Mouse (Mus musculus) liver, adult 2 months (tissue): ENCODE measurements around the gene Bik. TPM values are rescaled to one million over a fixed set of nuclear protein-coding genes. Genes with fewer than 3 reads are reported as not detected.
A peak's percentile ranks its signal among the peaks of the same experiment; 100 is the strongest.
"Not testable (repeated sequence)": the region's sequence is repeated elsewhere in the genome, so short reads cannot be mapped to it uniquely, and the experiment has no call there.

Source experiments
- DNase-seq: peaks from one replicate; pipeline ENCODE4 v3.0.0-alpha.2; 2011; ENCODE audit warnings: low read depth, low spot score; ENCODE audit errors: extremely low read depth
- H3K27ac ChIP-seq: fragments of 200-500 bp; replicated peaks from 2 replicates; pipeline ENCODE4 v1.5.1; 2012; ENCODE audit warnings: low read depth, mild to moderate bottlenecking, control low read depth, inconsistent platforms, low read length; ENCODE audit not compliant: insufficient read depth
- H3K27me3 ChIP-seq: fragments of 200-500 bp; 2 replicates; pipeline ENCODE4 v1.6.1; 2012; ENCODE audit warnings: mild to moderate bottlenecking, moderate library complexity, low read length, inconsistent platforms; ENCODE audit not compliant: control insufficient read depth, insufficient read depth
- H3K36me3 ChIP-seq: fragments of 200-500 bp; 2 replicates; pipeline ENCODE4 v1.6.1; 2012; ENCODE audit warnings: low read length, inconsistent platforms; ENCODE audit not compliant: control insufficient read depth, insufficient read depth
- H3K4me1 ChIP-seq: fragments of 200-500 bp; 2 replicates; pipeline ENCODE4 v1.6.1; 2011; ENCODE audit warnings: low read length; ENCODE audit not compliant: control insufficient read depth, insufficient read depth
- H3K4me3 ChIP-seq: fragments of 200-500 bp; 2 replicates; pipeline ENCODE4 v1.5.1; 2011; ENCODE audit warnings: low read depth, mild to moderate bottlenecking, control low read depth, low read length, moderate library complexity; ENCODE audit not compliant: insufficient read depth
- H3K79me2 ChIP-seq: fragments of 200-500 bp; 2 replicates; pipeline ENCODE4 v1.6.1; 2012; ENCODE audit warnings: inconsistent platforms, mild to moderate bottlenecking, low read length, moderate library complexity; ENCODE audit not compliant: control insufficient read depth, insufficient read depth
- H3K9ac ChIP-seq: fragments of 200-500 bp; 2 replicates; pipeline ENCODE4 v1.6.1; 2012; ENCODE audit warnings: low read depth, mild to moderate bottlenecking, control low read depth, inconsistent platforms, low read length
- CTCF ChIP-seq: fragments of 200-500 bp; IDR thresholded peaks from 2 replicates; pipeline ENCODE4 v1.5.1; 2011; ENCODE audit warnings: low read depth, low read length, control low read depth
- POLR2A ChIP-seq: fragments of 200-500 bp; IDR thresholded peaks from 2 replicates; pipeline ENCODE4 v1.6.1; 2011; ENCODE audit warnings: low read length, control low read depth; ENCODE audit not compliant: insufficient read depth; ENCODE audit errors: extremely low read depth
- WGBS: fragments of 180-500 bp; shearing (Covaris S2); methylation state at CpG from one replicate; pipeline ENCODE4 v1.1.7; 2018; 5-methylcytosine and 5-hydroxymethylcytosine counted together
- polyA plus RNA-seq: library from polyadenylated mRNA; depleted of rRNA; stranded (reverse); fragments of >200 nt; gene quantifications from 2 replicates; pipeline ENCODE4 v1.2.3, GENCODE M21; 2012
- total RNA-seq: library from RNA; depleted of rRNA; stranded (reverse); fragments of >200 nt; gene quantifications from 2 replicates; pipeline ENCODE4 v1.2.3, GENCODE M21; 2014

Gene Bik
- total and polyA plus RNA-seq, 2 experiments: 6.3 to 7.0 TPM

- TF ChIP-seq CTCF: no peak
- no peak for TF ChIP-seq POLR2A
- no peak overlapping the region for H3K27ac ChIP-seq
- DNase-seq: no peak
Measured at GRCm38 (mm10) chr15:83495195-83495594, 31.5 kb upstream of the Bik start.

GRCm38 (mm10) chr15:83495787-83496367, 30.8 kb upstream of the Bik start:
- no peak overlapping the region; the same call in 1 of the 2 replicates for H3K4me3 ChIP-seq
- H3K79me2 ChIP-seq: no peaks in the 10 kb centered on the region
- no peaks in the 10 kb centered on the region for H3K36me3 ChIP-seq
- TF ChIP-seq CTCF: no peak
- no peak for TF ChIP-seq POLR2A
- 71% methylated on average over 22 of the region's 22 CpGs for WGBS
- no peaks in the 10 kb centered on the region for H3K27me3 ChIP-seq
- H3K9ac ChIP-seq: no peak overlapping the region
- peak; percentile 23 for DNase-seq
- H3K4me1 ChIP-seq: no peaks in the 10 kb centered on the region
- no peak overlapping the region for H3K27ac ChIP-seq

More at GRCm38 (mm10) chr15:83495195-83495594, 31.5 kb upstream of the Bik start:
- Histone ChIP-seq H3K79me2 (no peaks in the 10 kb centered on the region), H3K4me3 (no peak overlapping the region), H3K27me3 (no peaks in the 10 kb centered on the region), H3K36me3 (no peaks in the 10 kb centered on the region), H3K4me1 (no peaks in the 10 kb centered on the region), H3K9ac (no peak overlapping the region)
- WGBS: 85% methylated on average over 3 of the region's 3 CpGs

- no peaks in the 10 kb centered on the region for H3K79me2 ChIP-seq
- no peak overlapping the region for H3K9ac ChIP-seq
- H3K4me1 ChIP-seq: no peaks in the 10 kb centered on the region
- peak; percentile 5 for DNase-seq
- no peak for TF ChIP-seq POLR2A
- TF ChIP-seq CTCF: peak; percentile 67
- WGBS: 89% methylated on average over 6 of the region's 6 CpGs
- H3K36me3 ChIP-seq: no peaks in the 10 kb centered on the region
- no peak overlapping the region for H3K27ac ChIP-seq
- no peaks in the 10 kb centered on the region for H3K27me3 ChIP-seq
- no peak overlapping the region for H3K4me3 ChIP-seq
Measured at GRCm38 (mm10) chr15:83497299-83497698, 29.4 kb upstream of the Bik start.

GRCm38 (mm10) chr15:83499211-83499755, 27.4 kb upstream of the Bik start:
- H3K79me2 ChIP-seq: no peaks in the 10 kb centered on the region
- DNase-seq: no peak
- no peak for TF ChIP-seq CTCF
- no peaks in the 10 kb centered on the region for H3K36me3 ChIP-seq
- WGBS: 94% methylated on average over 10 of the region's 10 CpGs
- H3K9ac ChIP-seq: no peak overlapping the region
- no peaks in the 10 kb centered on the region for H3K4me1 ChIP-seq
- no peak overlapping the region for H3K4me3 ChIP-seq
- H3K27me3 ChIP-seq: no peaks in the 10 kb centered on the region
- no peak overlapping the region for H3K27ac ChIP-seq

- Histone ChIP-seq H3K27me3 (no peaks in the 10 kb centered on the region), H3K27ac (no peak overlapping the region), H3K4me1 (no peaks in the 10 kb centered on the region), H3K9ac (no peak overlapping the region), H3K36me3 (no peaks in the 10 kb centered on the region), H3K79me2 (no peaks in the 10 kb centered on the region), H3K4me3 (no peak overlapping the region)
- DNase-seq: peak; percentile 8
- WGBS: 61% methylated on average over 3 of the region's 3 CpGs
- TF ChIP-seq POLR2A (no peak), CTCF (peak; percentile 78)
Measured at GRCm38 (mm10) chr15:83500352-83500751, 26.3 kb upstream of the Bik start.

- not testable (repeated sequence) for H3K4me3 ChIP-seq, H3K27me3 ChIP-seq, H3K27ac ChIP-seq, DNase-seq, H3K9ac ChIP-seq, H3K4me1 ChIP-seq, H3K36me3 ChIP-seq, H3K79me2 ChIP-seq
- WGBS: 73% methylated on average over 6 of the region's 6 CpGs
Measured at GRCm38 (mm10) chr15:83501483-83501882, 25.2 kb upstream of the Bik start.
